Mouse (Mus musculus) heart, postnatal 0 days (tissue): ENCODE measurements around the gene Enc1.

Source experiments
- CTCF ChIP-seq: IDR thresholded peaks from 2 replicates; pipeline ENCODE4 v1.5.1; 2016; ENCODE audit warnings: antibody characterized with exemption, control low read depth, low read depth
- EP300 ChIP-seq: IDR thresholded peaks from 2 replicates; pipeline ENCODE4 v1.6.1; 2016; ENCODE audit warnings: antibody characterized with exemption, low read depth

DNA sequence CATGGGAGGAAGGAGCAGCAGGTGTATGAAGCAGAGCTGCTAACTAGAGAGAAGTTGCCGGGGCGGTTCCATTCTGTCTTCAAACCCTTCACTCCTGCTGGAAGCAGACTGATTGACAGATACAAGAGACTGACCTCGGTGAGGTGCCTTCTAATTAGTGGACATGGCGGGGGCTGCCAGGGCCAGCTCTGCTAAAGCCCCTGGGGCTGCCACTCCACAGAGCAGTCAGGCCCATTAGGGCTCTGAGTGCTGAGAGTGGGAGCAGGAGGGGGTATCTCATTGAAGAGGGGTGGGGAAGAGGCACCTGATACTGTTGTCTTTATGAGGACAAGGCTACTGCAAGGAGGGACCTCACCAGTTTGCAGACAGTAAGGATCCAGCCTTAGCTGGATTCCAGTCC, 25.3 kb upstream of the Enc1 start:
- TF ChIP-seq CTCF (no peak), EP300 (no peak)
